14 mouse cellular contexts compared by ENCODE assay signal in genomic region chr6:108494185-108494804, GRCm38 (mm10).
DNase-seq lines count a peak whose midpoint lies in the region; ATAC-seq and TF ChIP-seq lines count a peak whose summit lies in the region.
"Had no signal": no experiment of that assay in that cellular context is flagged by ENCODE, and none has a peak within 500 bp of the region (broad histone marks: within the 10 kb centered on the region; RNA-seq: fewer than 3 reads in every experiment).

No protein-coding gene starts in this region.

- no peak for DNase-seq in forebrain, embryonic 11.5 days (ENCODE audit: low spot score)
- DNase-seq in midbrain, embryonic 10.5 days (ENCODE audit: low spot score) = no peak
- DNase-seq in midbrain, embryonic 11.5 days (ENCODE audit: low spot score, missing footprints) = no peak
- no peak for DNase-seq in left cerebral cortex, postnatal 14 days (ENCODE audit: low spot score in 2 of 2)
- no peak for DNase-seq in B cell, adult 2 months
- DNase-seq: adrenal gland, postnatal 14 days; kidney, postnatal 14 days; retina, postnatal 1 day had no signal

- H3K4me3 ChIP-seq in forebrain, embryonic 13.5 days = no peak overlapping the region
- no peak overlapping the region for H3K4me3 ChIP-seq in forebrain, embryonic 11.5 days (ENCODE audit: low read depth, low read length)
- H3K4me3 ChIP-seq in midbrain, embryonic 10.5 days = no peak overlapping the region
- H3K4me3 ChIP-seq in midbrain, embryonic 11.5 days (ENCODE audit: low read depth, low read length) = no peak overlapping the region
- no peak overlapping the region for H3K4me3 ChIP-seq in limb, embryonic 12.5 days (replicated peaks)
- H3K4me3 ChIP-seq in small intestine, adult 2 months (ENCODE audit: low read depth, low read length) = no peak overlapping the region
- H3K4me3 ChIP-seq: megakaryocyte, embryonic 14.5 days; stomach, embryonic 15.5 days had no signal

- WGBS in forebrain, embryonic 13.5 days = 65% methylated on average over 10 of the region's 10 CpGs
- WGBS in forebrain, embryonic 11.5 days = 86% methylated on average over 10 of the region's 10 CpGs
- WGBS in midbrain, embryonic 10.5 days = 90% methylated on average over 10 of the region's 10 CpGs
- WGBS in midbrain, embryonic 11.5 days = 88% methylated on average over 10 of the region's 10 CpGs
- 45% methylated on average over 10 of the region's 10 CpGs for WGBS in limb, embryonic 12.5 days
- 26% methylated on average over 10 of the region's 10 CpGs for WGBS in small intestine, adult 2 months

- peak overlapping the region; percentile 42; the same call in 1 of the 2 replicates for H3K27ac ChIP-seq in forebrain, embryonic 13.5 days
- no peak overlapping the region for H3K27ac ChIP-seq in forebrain, embryonic 11.5 days (ENCODE audit: low read depth, low read length)
- 0 out of 2 replicates have a peak overlapping the region, but pooled peaks have one; percentile 30 for H3K27ac ChIP-seq in midbrain, embryonic 10.5 days (replicated peaks)
- no peak overlapping the region for H3K27ac ChIP-seq in midbrain, embryonic 11.5 days (ENCODE audit: low read depth, low read length)
- H3K27ac ChIP-seq in limb, embryonic 12.5 days = peak overlapping the region; percentile 58; the same call in 1 of the 2 replicates
- H3K27ac ChIP-seq in small intestine, adult 2 months (ENCODE audit: insufficient read depth, low read depth, low read length) = peak overlapping the region; percentile 88
- H3K27ac ChIP-seq: stomach, embryonic 15.5 days had no signal

- H3K36me3 ChIP-seq in forebrain, embryonic 13.5 days (ENCODE audit: poor library complexity, severe bottlenecking) = no peaks in the 10 kb centered on the region; the same call in 1 of the 2 replicates
- no peaks in the 10 kb centered on the region; the same call in 1 of the 2 replicates for H3K36me3 ChIP-seq in forebrain, embryonic 11.5 days (ENCODE audit: control insufficient read depth, insufficient read depth, low read length)
- peaks cover 25% of the 10 kb centered on the region for H3K36me3 ChIP-seq in midbrain, embryonic 10.5 days
- no peaks in the 10 kb centered on the region for H3K36me3 ChIP-seq in midbrain, embryonic 11.5 days (ENCODE audit: control insufficient read depth, insufficient read depth, low read length)
- peaks cover 10% of the 10 kb centered on the region; the same call in 1 of the 2 replicates for H3K36me3 ChIP-seq in limb, embryonic 12.5 days
- H3K36me3 ChIP-seq in small intestine, adult 2 months (ENCODE audit: control insufficient read depth, insufficient read depth, low read length) = peaks cover 3% of the 10 kb centered on the region; the same call in 1 of the 2 replicates

- peaks cover 10% of the 10 kb centered on the region; the same call in 1 of the 2 replicates for H3K4me1 ChIP-seq in forebrain, embryonic 13.5 days
- H3K4me1 ChIP-seq in forebrain, embryonic 11.5 days (replicated peaks; ENCODE audit: control insufficient read depth, insufficient read depth, low read length) = no peaks in the 10 kb centered on the region
- H3K4me1 ChIP-seq in midbrain, embryonic 10.5 days = no peaks in the 10 kb centered on the region
- H3K4me1 ChIP-seq in midbrain, embryonic 11.5 days (ENCODE audit: control insufficient read depth, insufficient read depth, low read length) = no peaks in the 10 kb centered on the region
- peaks cover 18% of the 10 kb centered on the region for H3K4me1 ChIP-seq in limb, embryonic 12.5 days (replicated peaks)
- peaks cover 21% of the 10 kb centered on the region for H3K4me1 ChIP-seq in small intestine, adult 2 months (ENCODE audit: control insufficient read depth, insufficient read depth, insufficient read length, low read length)
- H3K4me1 ChIP-seq: stomach, embryonic 15.5 days had no signal

- peak; percentile 52; the same call in 1 of the 2 replicates for ATAC-seq in forebrain, embryonic 13.5 days
- ATAC-seq in forebrain, embryonic 11.5 days (replicated peaks; ENCODE audit: low FRiP score) = no peak
- no peak for ATAC-seq in midbrain, embryonic 11.5 days (ENCODE audit: low FRiP score)
- ATAC-seq in limb, embryonic 12.5 days (ENCODE audit: insufficient number of reproducible peaks, insufficient read depth, low FRiP score, low TSS enrichment, low read depth) = peak; percentile 64

- no peak overlapping the region for H3K4me2 ChIP-seq in forebrain, embryonic 13.5 days
- H3K4me2 ChIP-seq in forebrain, embryonic 11.5 days (ENCODE audit: low read depth, low read length, severe bottlenecking) = no peak overlapping the region
- no peak overlapping the region for H3K4me2 ChIP-seq in midbrain, embryonic 11.5 days
- no peak overlapping the region for H3K4me2 ChIP-seq in limb, embryonic 12.5 days
- H3K4me2 ChIP-seq: liver, embryonic 11.5 days; stomach, embryonic 15.5 days had no signal

- no peak for TF ChIP-seq POLR2A in small intestine, adult 2 months (IDR thresholded peaks at IDR 0.05; ENCODE audit: low read depth, low read length)

- H3K9ac ChIP-seq in forebrain, embryonic 13.5 days = no peak overlapping the region
- H3K9ac ChIP-seq in forebrain, embryonic 11.5 days (ENCODE audit: low read length) = no peak overlapping the region
- no peak overlapping the region for H3K9ac ChIP-seq in midbrain, embryonic 11.5 days (ENCODE audit: low read length)
- H3K9ac ChIP-seq in limb, embryonic 12.5 days (replicated peaks) = no peak overlapping the region
- H3K9ac ChIP-seq: stomach, embryonic 15.5 days had no signal

- intact Hi-C loops in left cerebral cortex, postnatal 14 days (cut with DNase I) = no loop called here

- TF ChIP-seq CTCF in small intestine, adult 2 months (IDR thresholded peaks at IDR 0.05; ENCODE audit: extremely low read depth, insufficient read length, insufficient replicate concordance, low read depth, low read length) = 0 out of 2 replicates have a peak, but pooled peaks have one; percentile 11

- H3K27me3 ChIP-seq in forebrain, embryonic 13.5 days = no peaks in the 10 kb centered on the region
- no peaks in the 10 kb centered on the region for H3K27me3 ChIP-seq in forebrain, embryonic 11.5 days (ENCODE audit: control insufficient read depth, insufficient read depth, low read length)
- no peaks in the 10 kb centered on the region for H3K27me3 ChIP-seq in midbrain, embryonic 10.5 days (ENCODE audit: low read depth, poor library complexity, severe bottlenecking)
- no peaks in the 10 kb centered on the region for H3K27me3 ChIP-seq in midbrain, embryonic 11.5 days (ENCODE audit: control insufficient read depth, insufficient read depth, low read length)
- no peaks in the 10 kb centered on the region for H3K27me3 ChIP-seq in limb, embryonic 12.5 days
- no peaks in the 10 kb centered on the region for H3K27me3 ChIP-seq in small intestine, adult 2 months (ENCODE audit: control insufficient read depth, insufficient read depth, low read length)
- H3K27me3 ChIP-seq: megakaryocyte, embryonic 14.5 days; stomach, embryonic 15.5 days had no signal

- H3K9me3 ChIP-seq in forebrain, embryonic 13.5 days (replicated peaks) = no peaks in the 10 kb centered on the region
- H3K9me3 ChIP-seq in forebrain, embryonic 11.5 days (ENCODE audit: control insufficient read depth, low read length) = no peaks in the 10 kb centered on the region
- no peaks in the 10 kb centered on the region for H3K9me3 ChIP-seq in midbrain, embryonic 10.5 days (replicated peaks)
- no peaks in the 10 kb centered on the region for H3K9me3 ChIP-seq in midbrain, embryonic 11.5 days (ENCODE audit: control insufficient read depth, low read length)
- H3K9me3 ChIP-seq in limb, embryonic 12.5 days = no peaks in the 10 kb centered on the region
- H3K9me3 ChIP-seq: megakaryocyte, embryonic 14.5 days; stomach, embryonic 15.5 days had no signal

Comparison
In these comparisons a context has a peak if more than half of its experiments do, and no peak if none do; other contexts are left out.
1. ATAC-seq: peak in forebrain, embryonic 13.5 days (single experiment) and limb, embryonic 12.5 days (single experiment); none in forebrain, embryonic 11.5 days (single experiment) and midbrain, embryonic 11.5 days (single experiment).
2. H3K27ac ChIP-seq: peak in forebrain, embryonic 13.5 days (single experiment), midbrain, embryonic 10.5 days (single experiment), limb, embryonic 12.5 days (single experiment) and small intestine, adult 2 months (single experiment); none in forebrain, embryonic 11.5 days (single experiment) and midbrain, embryonic 11.5 days (single experiment).